Mouse (Mus musculus): ENCODE measurements around the gene Sod1.

GRCm38 (mm10) chr16:90187453-90187852, 33.1 kb upstream of the Sod1 start:
- TF ChIP-seq GATA1 (IDR thresholded peaks at IDR 0.05; ENCODE audit: borderline replicate concordance, low read length) (no peak), FLI1 (IDR thresholded peaks at IDR 0.05; ENCODE audit: low read length) (no peak)

Data from megakaryocyte, embryonic 14.5 days (primary cell).